Mouse (Mus musculus) intestine, embryonic 15.5 days (tissue): ENCODE data around the gene Rpa3. TPM values are rescaled to one million over a fixed set of nuclear protein-coding genes. Genes with fewer than 3 reads are reported as not detected.

Experiments
- ATAC-seq: fragments of 200-750 bp; cut with Nextera tagmentation; 2 replicates; pipeline ENCODE4 v1.8.0; 2017; ENCODE audit warnings: moderate TSS enrichment, moderate library complexity
- H3K27ac ChIP-seq: fragments of 300-500 bp; sonication (generic); 2 replicates; pipeline ENCODE4 v1.5.1; 2015; ENCODE audit warnings: mild to moderate bottlenecking, inconsistent platforms
- H3K27me3 ChIP-seq: fragments of 300-500 bp; sonication (generic); replicated peaks from 2 replicates; pipeline ENCODE4 v1.6.1; 2015; ENCODE audit warnings: inconsistent platforms
- H3K36me3 ChIP-seq: fragments of 300-500 bp; sonication (generic); 2 replicates; pipeline ENCODE4 v1.6.1; 2015; ENCODE audit warnings: inconsistent platforms
- H3K4me1 ChIP-seq: fragments of 300-500 bp; sonication (generic); replicated peaks from 2 replicates; pipeline ENCODE4 v1.6.1; 2015; ENCODE audit warnings: inconsistent platforms
- H3K4me2 ChIP-seq: fragments of 300-500 bp; sonication (generic); replicated peaks from 2 replicates; pipeline ENCODE4 v1.6.1; 2015; ENCODE audit warnings: mild to moderate bottlenecking, inconsistent platforms
- H3K4me3 ChIP-seq: fragments of 300-500 bp; sonication (generic); replicated peaks from 2 replicates; pipeline ENCODE4 v1.5.1; 2015; ENCODE audit warnings: inconsistent platforms
- H3K9ac ChIP-seq: fragments of 300-500 bp; sonication (generic); 2 replicates; pipeline ENCODE4 v1.6.1; 2015; ENCODE audit warnings: inconsistent platforms
- H3K9me3 ChIP-seq: fragments of 300-500 bp; sonication (generic); 2 replicates; pipeline ENCODE4 v1.6.1; 2016; ENCODE audit warnings: inconsistent platforms
- WGBS: fragments of 180-500 bp; shearing (Covaris S2); methylation state at CpG from one replicate; pipeline ENCODE4 v1.1.7; 2015; 5-methylcytosine and 5-hydroxymethylcytosine counted together
- polyA plus RNA-seq: library from polyadenylated mRNA; unstranded; fragments of >200 nt; fragmentation: Nextera tagmentation; extraction: Ambion mirVana; gene quantifications from 2 replicates; pipeline ENCODE4 v1.2.1, GENCODE M21; 2015

Gene Rpa3
- 144 and 172 TPM in 2 replicates for polyA plus RNA-seq

DNA sequence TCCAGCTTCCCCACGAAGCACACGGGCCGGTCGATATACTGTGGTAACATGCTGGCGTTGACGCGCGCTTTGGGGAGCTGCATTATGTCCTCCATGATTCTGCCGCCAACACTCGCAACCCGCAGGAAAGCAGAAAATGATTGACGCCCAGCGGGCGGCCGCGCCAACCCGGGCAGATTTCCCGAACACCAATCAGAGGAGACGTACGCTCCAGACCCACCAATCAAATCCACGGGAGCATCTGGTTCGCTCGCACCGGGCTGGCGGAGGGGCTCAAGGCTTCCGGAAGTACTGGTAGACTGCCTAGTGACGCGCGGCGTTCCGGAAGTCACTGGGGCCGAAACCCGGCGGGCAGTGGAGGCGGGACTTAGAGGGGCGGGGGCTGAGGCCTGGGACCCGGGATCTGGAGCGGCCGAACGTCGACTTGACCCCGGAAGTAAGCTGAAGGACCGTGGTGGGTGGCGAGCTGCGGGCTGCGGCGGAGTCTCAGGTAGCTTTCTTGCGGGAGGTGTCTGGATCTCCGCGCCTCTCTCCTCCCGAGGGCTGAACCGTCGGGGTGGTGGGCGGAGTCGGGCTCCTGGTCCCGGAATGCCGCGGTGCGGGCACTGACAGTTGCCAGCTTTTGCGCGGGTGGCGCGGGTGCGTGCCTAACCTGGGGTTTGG, at the start of gene Rpa3, which contains the start of the genes Umad1 and Gm45062:
Gene Rpa3 (minus strand): TSS at position 170 of the 663 bp plus-strand sequence.
Gene Umad1 (plus strand): TSS at position 285 of the 663 bp plus-strand sequence.
Gene Gm45062 (plus strand): TSS at position 447 of the 663 bp plus-strand sequence.
- WGBS, result under 1% methylated on average over 64 of the region's 64 CpGs
- H3K27ac ChIP-seq, result peak within 1 kb of the TSS; percentile 79
- H3K36me3 ChIP-seq, result no peaks in the 10 kb centered on the region
- ATAC-seq, result peak; percentile 100
- peak within 1 kb of the TSS; percentile 83 for H3K4me3 ChIP-seq
- peak within 1 kb of the TSS; percentile 85 for H3K4me2 ChIP-seq
- no peaks in the 10 kb centered on the region for H3K9me3 ChIP-seq
- no peaks in the 10 kb centered on the region for H3K27me3 ChIP-seq
- peak within 1 kb of the TSS; percentile 78 for H3K9ac ChIP-seq
- no peaks in the 10 kb centered on the region for H3K4me1 ChIP-seq

DNA sequence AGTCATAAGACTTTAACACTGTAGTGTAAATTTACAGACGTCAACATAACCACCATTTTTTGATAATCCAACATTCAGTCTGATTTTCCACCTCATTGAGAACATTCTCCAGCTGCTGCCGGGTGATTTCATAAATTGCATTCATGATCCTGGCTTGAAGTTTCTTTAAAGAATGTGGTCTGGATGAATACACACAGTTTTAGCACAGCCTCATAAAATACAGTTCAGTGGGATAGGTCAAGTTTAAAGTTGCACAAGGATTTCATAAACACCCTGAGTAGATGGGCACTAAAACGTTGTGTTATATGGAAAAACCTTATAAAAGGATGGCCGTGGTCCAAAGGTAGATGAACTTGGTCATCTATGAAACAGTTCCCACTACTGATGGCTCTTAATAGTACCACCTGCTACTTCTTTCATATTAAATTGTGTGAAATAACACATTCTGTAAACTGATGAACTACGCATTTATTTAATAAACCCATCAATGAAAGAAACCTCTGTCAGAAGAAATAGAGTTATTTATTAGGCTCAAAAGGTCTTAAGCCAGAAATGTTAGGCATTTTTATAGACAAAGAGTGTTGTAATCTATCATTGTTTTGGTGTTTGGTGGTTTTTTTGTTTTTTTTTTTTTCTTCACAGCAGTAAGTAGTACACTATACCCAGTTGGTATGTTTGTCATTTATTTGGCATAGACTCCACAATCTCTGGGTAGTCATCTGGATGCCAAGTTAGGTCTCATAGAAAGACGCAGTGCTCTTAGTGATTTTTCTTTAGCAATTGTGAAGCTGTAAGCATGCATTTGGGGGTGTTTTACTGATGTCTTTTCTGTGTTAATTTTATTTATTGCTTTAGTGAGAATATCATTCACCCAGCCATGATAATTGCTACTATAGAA, 49.2 kb upstream of the Rpa3 start:
- H3K9ac ChIP-seq, result no peak overlapping the region
- no peak for ATAC-seq
- 68% methylated on average over 6 of the region's 6 CpGs for WGBS
- H3K27ac ChIP-seq, result no peak overlapping the region
- no peaks in the 10 kb centered on the region for H3K4me1 ChIP-seq
- H3K36me3 ChIP-seq, result no peaks in the 10 kb centered on the region
- no peaks in the 10 kb centered on the region for H3K9me3 ChIP-seq
- no peaks in the 10 kb centered on the region for H3K27me3 ChIP-seq
- H3K4me3 ChIP-seq, result no peak overlapping the region
- no peak overlapping the region for H3K4me2 ChIP-seq

DNA sequence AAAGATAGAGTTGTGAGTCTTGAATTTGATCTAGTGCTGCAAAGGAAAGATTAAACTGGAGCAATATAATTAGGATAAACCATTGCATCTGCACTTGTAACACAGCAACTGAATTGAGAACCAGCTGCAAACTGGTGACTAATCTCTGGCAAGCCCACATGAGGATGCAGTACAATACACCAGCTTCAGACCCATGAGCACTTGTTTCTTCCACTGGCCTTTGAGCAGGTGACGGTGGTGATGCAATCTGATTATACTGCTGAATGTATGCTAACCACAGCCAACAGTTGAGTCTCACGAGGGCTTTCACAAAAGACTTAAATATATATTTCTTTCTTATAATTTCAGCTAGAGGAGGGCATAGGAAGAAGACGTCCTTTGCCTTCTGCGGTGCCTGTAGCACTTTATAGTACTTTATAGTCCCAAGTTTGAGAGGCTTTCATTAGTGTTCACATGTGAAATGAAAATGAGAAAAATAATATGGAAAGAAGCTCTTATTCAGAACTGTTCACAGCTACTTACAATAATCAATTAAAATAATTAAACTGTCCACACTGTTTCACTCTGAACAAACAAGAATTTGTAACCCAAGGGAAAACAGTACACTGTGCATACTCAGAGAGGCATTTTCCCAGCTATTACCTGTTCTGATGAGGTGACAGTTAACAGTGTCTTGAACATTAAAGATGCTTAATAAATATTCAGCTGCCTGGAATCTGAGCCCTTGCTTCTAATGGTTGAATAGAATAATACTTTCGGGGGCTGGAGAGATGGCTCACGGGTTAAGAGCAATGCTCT, 40.3 kb upstream of the Rpa3 start:
- Histone ChIP-seq H3K27me3 (no peaks in the 10 kb centered on the region), H3K4me2 (no peak overlapping the region), H3K36me3 (no peaks in the 10 kb centered on the region), H3K9me3 (no peaks in the 10 kb centered on the region), H3K27ac (no peak overlapping the region), H3K4me3 (no peak overlapping the region), H3K9ac (no peak overlapping the region), H3K4me1 (no peaks in the 10 kb centered on the region)
- no peak for ATAC-seq
- 83% methylated on average over 6 of the region's 6 CpGs for WGBS

DNA sequence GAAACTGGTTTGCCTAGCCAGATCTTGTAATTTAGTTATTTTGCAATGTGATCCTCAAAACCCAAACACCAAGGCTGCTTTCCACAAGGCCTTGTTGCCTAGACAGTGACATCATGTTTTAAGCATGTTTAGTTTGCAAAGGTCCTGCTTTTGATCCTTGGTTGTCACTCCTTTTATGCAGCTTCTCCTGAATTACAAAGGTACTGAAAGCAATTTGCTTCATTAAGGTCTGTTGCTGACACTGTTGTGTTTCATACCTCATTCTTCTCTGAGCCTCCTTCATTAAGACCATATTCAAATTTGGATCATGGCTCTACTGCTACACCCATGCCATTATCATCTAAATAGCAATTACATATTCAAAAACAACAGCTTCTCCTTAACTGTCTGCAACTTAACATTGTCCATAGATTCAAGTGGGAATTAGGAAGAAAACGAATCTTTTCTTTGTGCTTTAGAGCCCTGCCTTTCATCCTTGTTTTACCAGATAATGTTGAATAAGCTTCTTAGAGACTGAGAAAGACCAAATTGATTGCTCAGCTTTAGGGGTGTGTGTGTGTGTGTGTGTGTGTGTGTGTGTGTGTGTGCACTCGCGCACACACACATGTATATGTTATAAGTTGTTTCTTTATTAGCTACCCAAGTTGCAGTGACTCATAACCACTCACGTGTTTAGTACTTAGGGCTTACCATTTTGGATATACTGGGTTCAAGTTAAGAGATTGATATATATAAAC, 35.2 kb upstream of the Rpa3 start:
- no peak overlapping the region for H3K4me3 ChIP-seq
- no peak for ATAC-seq
- WGBS, result 74% methylated on average over 4 of the region's 4 CpGs
- no peaks in the 10 kb centered on the region for H3K36me3 ChIP-seq
- H3K9ac ChIP-seq, result no peak overlapping the region
- no peaks in the 10 kb centered on the region for H3K27me3 ChIP-seq
- H3K27ac ChIP-seq, result no peak overlapping the region
- H3K4me2 ChIP-seq, result no peak overlapping the region
- no peaks in the 10 kb centered on the region for H3K9me3 ChIP-seq
- no peaks in the 10 kb centered on the region for H3K4me1 ChIP-seq

DNA sequence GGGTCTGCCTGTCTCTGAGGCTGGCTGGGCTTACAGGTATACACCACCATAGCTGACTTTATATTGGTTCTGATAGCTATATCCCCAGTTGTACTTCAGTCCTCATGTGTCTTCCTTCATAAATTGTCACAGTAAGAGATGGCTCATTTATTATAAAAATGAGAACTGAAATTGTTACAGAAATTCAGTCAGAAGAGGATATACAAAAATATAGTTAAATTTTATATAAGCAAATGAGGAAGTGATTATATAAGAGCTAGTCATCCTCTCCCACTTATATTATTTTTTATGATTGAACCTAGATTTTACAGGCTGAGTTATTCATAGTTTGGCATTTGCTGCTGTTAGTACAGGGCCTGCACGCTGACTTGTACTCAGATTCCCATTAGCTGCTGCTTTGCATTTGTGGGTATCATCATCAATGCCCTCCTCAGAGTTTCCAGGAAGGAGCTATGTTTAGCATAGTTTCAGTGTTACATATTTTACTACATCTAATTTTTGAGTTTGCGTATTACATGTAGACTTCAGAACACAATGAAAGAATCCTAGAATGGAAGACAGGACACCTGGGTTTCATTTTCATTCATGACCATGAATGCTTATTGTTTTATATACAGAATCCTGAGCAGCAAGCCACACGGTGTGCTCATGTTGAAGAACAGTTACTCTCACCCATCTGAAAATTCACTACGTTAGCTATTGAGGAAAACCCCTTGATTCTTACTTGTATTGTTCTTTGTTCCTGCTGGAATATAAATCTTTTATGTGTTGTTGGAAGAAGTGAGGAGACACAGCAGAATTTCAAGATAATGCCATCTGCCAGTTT, 30.0 kb upstream of the Rpa3 start:
- Histone ChIP-seq H3K4me2 (no peak overlapping the region), H3K9me3 (no peaks in the 10 kb centered on the region), H3K4me1 (no peaks in the 10 kb centered on the region), H3K36me3 (no peaks in the 10 kb centered on the region), H3K9ac (no peak overlapping the region), H3K27me3 (no peaks in the 10 kb centered on the region), H3K27ac (no peak overlapping the region), H3K4me3 (no peak overlapping the region)
- 87% methylated on average over 4 of the region's 4 CpGs for WGBS
- no peak for ATAC-seq

DNA sequence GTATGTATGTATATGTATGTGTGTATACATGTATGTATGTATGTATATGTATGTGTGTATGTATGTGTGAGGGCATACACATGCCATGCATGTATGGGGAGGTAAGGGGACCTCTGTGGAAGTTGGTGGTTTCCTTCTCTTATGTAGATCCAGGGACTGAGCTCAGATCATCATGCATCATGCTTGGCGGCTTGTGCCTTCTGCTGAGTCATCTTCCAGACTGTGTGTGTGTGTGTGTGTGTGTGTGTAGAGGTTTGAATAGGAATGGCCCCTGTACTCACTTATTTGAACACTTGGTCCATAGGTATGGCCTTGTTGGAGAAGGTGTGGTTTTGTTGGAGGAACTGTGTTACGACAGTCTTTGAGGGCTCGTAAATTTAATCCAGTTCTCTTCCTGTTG, 27.2 kb upstream of the Rpa3 start:
- no peaks in the 10 kb centered on the region for H3K9me3 ChIP-seq
- ATAC-seq, result no peak
- no peak overlapping the region for H3K27ac ChIP-seq
- no peaks in the 10 kb centered on the region for H3K4me1 ChIP-seq
- no peaks in the 10 kb centered on the region for H3K36me3 ChIP-seq
- H3K4me3 ChIP-seq, result no peak overlapping the region
- H3K4me2 ChIP-seq, result no peak overlapping the region
- 92% methylated on average over 3 of the region's 3 CpGs for WGBS
- no peak overlapping the region for H3K9ac ChIP-seq
- no peaks in the 10 kb centered on the region for H3K27me3 ChIP-seq

DNA sequence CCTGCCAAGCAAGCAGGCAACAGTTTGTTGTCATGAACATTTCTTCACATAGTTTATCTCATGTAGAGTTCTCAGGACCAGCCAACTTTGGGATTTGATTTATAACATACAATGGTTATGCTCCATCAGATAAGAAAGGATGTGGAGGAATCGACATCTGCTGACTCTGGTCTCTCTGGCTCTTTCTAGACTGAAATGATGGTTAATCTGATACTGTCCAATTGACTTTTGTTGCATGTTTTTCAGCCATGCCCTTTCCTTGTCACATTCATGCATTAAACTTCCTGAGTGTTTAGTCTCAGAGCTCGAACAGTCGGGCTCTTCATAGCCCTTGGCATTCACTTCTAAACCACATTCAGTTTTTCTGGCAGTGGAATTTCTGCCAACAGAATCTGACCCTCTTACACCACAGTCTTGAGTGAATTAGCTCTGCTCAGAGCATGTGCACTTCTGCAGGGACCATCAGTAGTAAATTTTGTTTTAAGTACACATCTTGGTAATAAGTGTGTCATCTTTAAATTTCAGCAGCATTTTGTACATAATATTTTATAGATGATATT, 26.5 kb upstream of the Rpa3 start:
- no peak for ATAC-seq
- Histone ChIP-seq H3K4me3 (no peak overlapping the region), H3K4me2 (no peak overlapping the region), H3K27ac (no peak overlapping the region), H3K4me1 (no peaks in the 10 kb centered on the region), H3K9me3 (no peaks in the 10 kb centered on the region), H3K36me3 (no peaks in the 10 kb centered on the region), H3K27me3 (no peaks in the 10 kb centered on the region), H3K9ac (no peak overlapping the region)
- 70% methylated on average over 3 of the region's 3 CpGs for WGBS

DNA sequence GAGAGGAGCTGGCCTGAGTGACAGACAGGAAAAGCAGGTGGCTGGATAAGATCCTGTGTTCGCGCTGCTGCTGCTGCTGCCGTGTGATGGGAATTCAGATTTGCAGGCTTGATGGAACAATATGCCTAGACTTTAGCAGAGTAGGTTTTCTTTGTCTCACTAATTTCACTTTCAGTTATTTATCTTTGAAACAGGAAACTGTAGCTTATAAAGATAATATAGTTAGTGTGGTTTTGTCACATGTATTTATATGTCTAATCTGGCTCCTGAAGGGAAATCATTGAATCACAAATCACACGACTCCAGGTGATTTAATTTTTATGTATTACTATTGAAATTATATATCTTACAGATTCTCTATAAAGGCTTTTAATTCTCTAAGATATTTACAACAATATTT, 24.3 kb upstream of the Rpa3 start:
- H3K4me2 ChIP-seq, result no peak overlapping the region
- ATAC-seq, result no peak
- H3K27me3 ChIP-seq, result no peaks in the 10 kb centered on the region
- WGBS, result 83% methylated on average over 4 of the region's 4 CpGs
- no peak overlapping the region for H3K4me3 ChIP-seq
- H3K27ac ChIP-seq, result no peak overlapping the region
- H3K9me3 ChIP-seq, result no peaks in the 10 kb centered on the region
- no peak overlapping the region for H3K9ac ChIP-seq
- H3K36me3 ChIP-seq, result no peaks in the 10 kb centered on the region
- no peaks in the 10 kb centered on the region for H3K4me1 ChIP-seq

DNA sequence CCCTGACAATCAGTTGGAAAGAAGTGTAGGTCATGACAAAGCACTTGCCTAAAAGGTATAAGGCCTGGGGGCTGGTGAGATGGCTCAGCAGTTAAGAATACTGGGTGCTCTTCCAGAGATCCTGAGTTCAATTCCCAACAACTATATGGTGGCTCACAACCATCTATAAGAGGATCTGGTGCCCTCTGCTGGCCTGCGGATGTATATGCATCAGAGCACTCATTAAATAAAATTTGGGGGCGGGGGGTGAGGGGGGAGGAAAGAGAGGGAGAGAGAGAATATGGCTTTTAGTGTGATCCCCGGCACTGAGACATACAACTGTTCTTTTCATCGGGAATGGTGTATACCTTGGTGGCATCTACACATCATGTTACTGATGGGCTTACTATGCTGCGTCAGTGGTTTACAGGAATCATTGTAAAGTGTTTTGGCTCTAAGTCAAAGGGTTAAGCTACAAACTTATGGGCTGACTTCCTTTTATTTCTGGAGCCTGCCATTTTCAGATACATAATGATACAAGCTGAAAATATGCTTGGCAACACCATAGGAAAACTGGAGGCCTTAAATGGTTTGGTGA, 19.5 kb upstream of the Rpa3 start:
- Histone ChIP-seq H3K9me3 (no peaks in the 10 kb centered on the region), H3K4me3 (no peak overlapping the region)
- no peak for ATAC-seq

DNA sequence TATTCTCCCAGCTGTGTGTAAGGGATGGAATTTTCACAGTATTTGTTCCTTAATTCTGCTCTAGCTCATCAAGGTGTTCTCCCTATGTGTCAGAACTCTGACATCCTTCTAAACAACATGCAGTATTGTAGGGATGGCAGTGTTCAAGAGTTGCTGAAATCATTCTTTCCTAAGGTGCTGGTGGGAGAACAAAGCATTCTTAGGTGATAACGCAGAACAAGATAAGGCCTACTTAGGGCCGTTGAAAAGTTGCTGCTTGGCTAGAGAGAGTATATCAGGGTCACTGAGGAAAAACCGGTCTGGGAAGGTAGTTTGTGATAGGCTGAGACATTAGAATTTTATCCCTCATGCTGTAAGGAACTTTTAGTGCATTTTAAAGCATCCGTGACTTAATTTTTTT, 17.5 kb upstream of the Rpa3 start:
- no peaks in the 10 kb centered on the region for H3K9me3 ChIP-seq
- 54% methylated on average over 4 of the region's 4 CpGs for WGBS
- ATAC-seq, result peak; percentile 39; the same call in 1 of the 2 replicates
- H3K27me3 ChIP-seq, result no peaks in the 10 kb centered on the region
- no peaks in the 10 kb centered on the region for H3K4me1 ChIP-seq
- no peak overlapping the region for H3K4me3 ChIP-seq
- H3K36me3 ChIP-seq, result no peaks in the 10 kb centered on the region
- no peak overlapping the region for H3K4me2 ChIP-seq
- H3K9ac ChIP-seq, result no peak overlapping the region
- no peak overlapping the region for H3K27ac ChIP-seq

More for the DNA sequence above, 19.5 kb upstream of the Rpa3 start:
- Histone ChIP-seq H3K36me3 (no peaks in the 10 kb centered on the region), H3K4me2 (no peak overlapping the region), H3K4me1 (no peaks in the 10 kb centered on the region), H3K27me3 (no peaks in the 10 kb centered on the region), H3K27ac (no peak overlapping the region), H3K9ac (no peak overlapping the region)
- WGBS, result 73% methylated on average over 5 of the region's 5 CpGs
